Comparison of ENCODE assay signal across 15 mouse cellular contexts in the genomic region with DNA sequence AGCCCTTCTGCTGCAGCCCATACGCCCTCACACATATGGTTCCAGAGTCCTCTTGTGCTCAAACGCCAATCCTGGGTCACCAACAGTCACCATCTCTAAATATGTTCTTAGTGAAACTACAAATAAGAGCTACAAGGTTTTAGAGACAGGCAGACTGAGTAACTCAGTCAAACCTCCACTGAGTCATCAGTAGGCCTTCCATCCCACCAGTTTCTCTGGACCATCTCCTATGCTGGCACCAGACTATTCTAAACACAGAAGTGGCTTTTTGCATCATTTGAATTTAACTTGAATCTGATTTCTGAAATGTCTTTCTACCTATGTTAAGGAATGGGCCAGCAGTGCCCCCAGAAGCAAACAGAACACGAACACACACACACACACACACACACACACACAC.
DNase-seq lines count a peak whose midpoint lies in the region; ATAC-seq lines count a peak whose summit lies in the region.
"Had no signal": no experiment of that assay in that cellular context is flagged by ENCODE, and none has a peak within 500 bp of the region (broad histone marks: within the 10 kb centered on the region; RNA-seq: fewer than 3 reads in every experiment).

No protein-coding gene starts in this region.

- peak; percentile 18 for DNase-seq in heart, adult 11 months
- DNase-seq in heart, postnatal 36 days = no peak
- DNase-seq in right cerebral cortex, adult 18-20 months = peak; percentile 37
- no peak for DNase-seq in right cerebral cortex, postnatal 36 days (ENCODE audit: low spot score in 2 of 2)
- DNase-seq: adrenal gland, adult 2 months; adrenal gland, postnatal 10 days; adrenal gland, postnatal 25 days; cerebellum, adult 11-12 months; cerebellum, adult 2 months; cerebellum, adult 9-10 months; cerebellum, postnatal 10 days; cerebellum, postnatal 25 days had no signal

- ATAC-seq in erythroblast, adult 5-6 weeks (replicated peaks; ENCODE audit: low FRiP score, poor library complexity, severe bottlenecking) = no peak
- ATAC-seq: forebrain, embryonic 14.5 days; forebrain, embryonic 16.5 days had no signal

- intact Hi-C loops in heart, postnatal 36 days (cut with DNase I) = no loop called here

Comparison
In these comparisons a context has a peak if more than half of its experiments do, and no peak if none do; other contexts are left out.
1. DNase-seq: peak in heart, adult 11 months (single experiment) and right cerebral cortex, adult 18-20 months (single experiment); none in heart, postnatal 36 days (0 of 2) and right cerebral cortex, postnatal 36 days (0 of 2).